Mouse (Mus musculus) kidney, postnatal 4 days (tissue): ENCODE data around the gene Ssty1.
"Not testable (repeated sequence)": the region's sequence is repeated elsewhere in the genome, so short reads cannot be mapped to it uniquely, and the experiment has no call there.

ENCODE experiments used
- DNase-seq, 2 experiments: peaks; one replicate each; pipeline ENCODE4 v3.0.0; 2021; ENCODE audit warnings: mixed read lengths in 2 of 2

Gene Ssty1

DNA sequence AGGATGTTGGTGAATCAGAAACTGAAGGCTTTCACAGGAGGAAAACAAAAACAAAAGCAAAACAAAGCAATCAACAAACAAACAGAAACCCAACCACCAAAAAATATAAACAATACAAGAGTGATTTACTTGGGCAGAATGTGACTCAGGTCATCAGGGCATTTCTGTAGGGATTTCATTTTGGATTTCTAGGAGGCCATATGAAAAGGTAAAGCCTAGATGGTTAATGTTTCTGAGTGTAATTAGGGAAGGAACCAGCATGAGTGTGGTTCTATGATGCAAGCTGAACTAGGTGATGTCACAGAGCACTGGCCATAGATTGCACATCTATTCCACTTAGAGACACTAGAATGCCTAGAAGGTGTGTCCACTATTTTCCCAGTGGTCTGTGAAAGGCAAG, at the start of gene Ssty1:
Gene Ssty1 (plus strand): TSS at position 301 of the 400 bp plus-strand sequence.
- not testable (repeated sequence) for DNase-seq

DNA sequence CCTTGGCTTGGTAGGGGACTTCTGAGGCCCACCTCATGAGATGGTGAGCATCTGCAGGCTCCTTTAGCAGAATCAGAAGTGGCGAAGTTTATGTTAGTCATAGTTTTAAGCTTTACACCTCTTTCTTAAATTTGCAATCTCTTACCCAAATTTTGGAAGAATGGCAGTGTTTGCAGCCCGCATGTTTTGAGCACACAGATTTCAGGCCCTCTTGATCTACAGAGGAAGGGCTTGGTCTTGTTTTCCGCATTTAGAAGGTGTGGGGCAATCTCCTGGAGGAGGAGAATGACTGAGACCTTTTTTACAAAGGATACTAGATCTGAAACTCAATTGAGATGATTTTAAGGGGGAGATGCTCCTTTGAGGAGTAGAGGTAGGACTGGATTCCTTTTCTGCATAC, 27.2 kb upstream of the Ssty1 start, which contains the start of gene Gm21764:
Gene Gm21764 (minus strand): TSS at position 101 of the 400 bp plus-strand sequence.
- DNase-seq: not testable (repeated sequence)
